Comparison of ENCODE assay signal across 21 mouse cellular contexts in the genomic region with DNA sequence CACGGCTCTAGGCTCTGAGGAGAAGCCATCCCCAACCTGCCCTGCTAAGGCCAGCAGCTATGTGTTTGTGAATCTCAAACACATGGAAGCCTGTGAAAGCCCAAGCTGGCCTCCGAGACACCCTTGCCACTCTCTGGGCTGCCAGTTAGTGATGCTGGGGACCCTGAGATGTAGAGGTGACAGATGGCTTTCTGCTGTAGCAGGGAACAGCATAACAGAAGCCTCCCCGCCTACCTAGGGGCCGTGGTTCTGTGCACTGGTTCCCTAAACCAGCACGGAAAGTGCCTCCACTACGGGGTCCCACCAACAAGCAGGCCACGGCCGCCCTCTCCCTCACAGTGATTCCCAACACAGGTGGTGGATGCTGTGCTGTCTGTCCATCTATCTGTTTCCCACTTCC. TPM values are rescaled to one million over a fixed set of nuclear protein-coding genes. Genes with fewer than 3 reads are reported as not detected.
A peak's percentile ranks its signal among the peaks of the same experiment; 100 is the strongest.
DNase-seq lines count a peak whose midpoint lies in the region; TF ChIP-seq lines count a peak whose summit lies in the region.
"Had no signal": no experiment of that assay in that cellular context is flagged by ENCODE, and none has a peak within 500 bp of the region (broad histone marks: within the 10 kb centered on the region; RNA-seq: fewer than 3 reads in every experiment).

No protein-coding gene starts in this region.

- no peak for TF ChIP-seq CTCF in layer of hippocampus, adult 2 months (conservative IDR thresholded peaks at IDR 0.05)

- DNase-seq in cerebellum, adult 11-12 months = peak; percentile 27
- DNase-seq in cerebellum, postnatal 25 days = no peak
- peak; percentile 36 to 39 for DNase-seq in cerebellum, postnatal 10 days
- no peak for DNase-seq in cerebellum, adult 9-11 months
- peak in 1 of 2 experiments; percentile 34 for DNase-seq in layer of hippocampus, adult 2 months (ENCODE audit: low spot score in 2 of 2)
- no peak for DNase-seq in layer of hippocampus, postnatal 10 days (ENCODE audit: low spot score in 2 of 2)
- DNase-seq in layer of hippocampus, adult 9-11 months = peak; percentile 47
- DNase-seq in layer of hippocampus, adult 8-10 months (ENCODE audit: low spot score in 2 of 2) = no peak
- DNase-seq: adrenal gland, adult 2 months; adrenal gland, adult 8-10 months; adrenal gland, postnatal 10 days; adrenal gland, postnatal 14 days; adrenal gland, postnatal 25 days; adrenal gland, postnatal 36 days; B cell, adult 2 months; cerebellum, adult 11 months had no signal

- peak overlapping the region; percentile 37 for H3K27ac ChIP-seq in layer of hippocampus, adult 2 months

- H3K4me3 ChIP-seq in layer of hippocampus, adult 2 months = no peak overlapping the region

RNA-seq across cellular contexts. Expression of a gene that starts 43.0 kb away (rescaled TPM):
- total RNA-seq in layer of hippocampus, adult 2 months (2021) = 100 to 1,000 TPM; 226 to 235 TPM
- 100 to 1,000 TPM; 139 to 148 TPM for total RNA-seq in layer of hippocampus, postnatal 10 days (2021)
- total RNA-seq in layer of hippocampus, adult 8-10 months (2022) = 100 to 1,000 TPM; 199 to 216 (median 211) TPM
- total RNA-seq: CH12.LX, G1E, MEL had no signal

RNA-seq across cellular contexts. Expression of a gene that starts 52.6 kb away (rescaled TPM):
- total RNA-seq in layer of hippocampus, adult 2 months (2021) = not detected
- total RNA-seq in layer of hippocampus, postnatal 10 days (2021) = under 1 TPM in 1 of 2 experiments, not detected in 1; 0.16 TPM
- total RNA-seq in layer of hippocampus, adult 8-10 months (2022) = not detected
- total RNA-seq: adrenal gland, adult 18-20 months; adrenal gland, adult 2 months; adrenal gland, adult 8-10 months; adrenal gland, postnatal 14 days; adrenal gland, postnatal 25 days; adrenal gland, postnatal 36 days; adrenal gland, postnatal 4 days; CH12.LX; MEL had no signal

RNA-seq across cellular contexts. Expression of a gene that starts 59.6 kb away (rescaled TPM):
- under 1 TPM in 1 of 2 experiments, not detected in 1; 0.29 TPM for total RNA-seq in layer of hippocampus, adult 2 months (2021)
- total RNA-seq in layer of hippocampus, postnatal 10 days (2021) = under 1 TPM in 1 of 2 experiments, not detected in 1; 0.25 TPM
- total RNA-seq in layer of hippocampus, adult 8-10 months (2022) = 1 to 10 TPM in 2 of 4 experiments, under 1 TPM in 2; 0.31 to 2.4 (median 0.74) TPM

Comparison
In these comparisons a context has a peak if more than half of its experiments do, and no peak if none do; other contexts are left out.
1. DNase-seq: peak in cerebellum, adult 11-12 months (single experiment), cerebellum, postnatal 10 days (2 of 2) and layer of hippocampus, adult 9-11 months (single experiment); none in cerebellum, postnatal 25 days (0 of 2), cerebellum, adult 9-11 months (single experiment), layer of hippocampus, postnatal 10 days (0 of 2) and layer of hippocampus, adult 8-10 months (0 of 2).